Mouse (Mus musculus) neural tube, embryonic 15.5 days (tissue): ENCODE measurements around the gene Chga. TPM values are rescaled to one million over a fixed set of nuclear protein-coding genes. Genes with fewer than 3 reads are reported as not detected.

Experiments
- ATAC-seq: fragments of 200-750 bp; cut with Nextera tagmentation; 2 replicates; pipeline ENCODE4 v1.8.0; 2017; ENCODE audit warnings: mild to moderate bottlenecking, moderate TSS enrichment, moderate library complexity; ENCODE audit not compliant: low FRiP score
- H3K27ac ChIP-seq: fragments of 300-500 bp; sonication (generic); replicated peaks from 2 replicates; pipeline ENCODE4 v1.5.1; 2015; ENCODE audit warnings: mild to moderate bottlenecking, inconsistent platforms
- H3K27me3 ChIP-seq: fragments of 300-500 bp; sonication (generic); replicated peaks from 2 replicates; pipeline ENCODE4 v1.6.1; 2015; ENCODE audit warnings: inconsistent platforms
- H3K36me3 ChIP-seq: fragments of 300-500 bp; sonication (generic); 2 replicates; pipeline ENCODE4 v1.6.1; 2015; ENCODE audit warnings: inconsistent platforms
- H3K4me1 ChIP-seq: fragments of 300-500 bp; sonication (generic); 2 replicates; pipeline ENCODE4 v1.6.1; 2015; ENCODE audit warnings: inconsistent platforms
- H3K4me2 ChIP-seq: fragments of 300-500 bp; sonication (generic); 2 replicates; pipeline ENCODE4 v1.6.1; 2015; ENCODE audit warnings: inconsistent platforms, mild to moderate bottlenecking, moderate library complexity
- H3K4me3 ChIP-seq: fragments of 300-500 bp; sonication (generic); replicated peaks from 2 replicates; pipeline ENCODE4 v1.5.1; 2015; ENCODE audit warnings: mild to moderate bottlenecking, inconsistent platforms
- H3K9ac ChIP-seq: fragments of 300-500 bp; sonication (generic); replicated peaks from 2 replicates; pipeline ENCODE4 v1.6.1; 2015; ENCODE audit warnings: mild to moderate bottlenecking, inconsistent platforms
- H3K9me3 ChIP-seq: fragments of 300-500 bp; sonication (generic); replicated peaks from 2 replicates; pipeline ENCODE4 v1.6.1; 2016; ENCODE audit warnings: inconsistent platforms
- WGBS: fragments of 180-500 bp; shearing (Covaris S2); methylation state at CpG from one replicate; pipeline ENCODE4 v1.1.7; 2015; ENCODE audit warnings: mixed read lengths; 5-methylcytosine and 5-hydroxymethylcytosine counted together
- polyA plus RNA-seq: library from polyadenylated mRNA; unstranded; fragments of >200 nt; fragmentation: Nextera tagmentation; extraction: Ambion mirVana; gene quantifications from 2 replicates; pipeline ENCODE4 v1.2.1, GENCODE M21; 2015

Chga gene
- polyA plus RNA-seq, 1 experiment from 2014 or later: 204 TPM

- H3K4me2 ChIP-seq: no peak overlapping the region
- no peaks in the 10 kb centered on the region for H3K27me3 ChIP-seq
- no peaks in the 10 kb centered on the region for H3K9me3 ChIP-seq
- H3K9ac ChIP-seq: no peak overlapping the region
- no peak for ATAC-seq
- no peaks in the 10 kb centered on the region for H3K4me1 ChIP-seq
- H3K27ac ChIP-seq: no peak overlapping the region
- H3K4me3 ChIP-seq: no peak overlapping the region
- 89% methylated on average over 6 of the region's 6 CpGs for WGBS
- H3K36me3 ChIP-seq: peaks cover 9% of the 10 kb centered on the region
Observed at GRCm38 (mm10) chr12:102565086-102565485, 10.3 kb downstream of the Chga start.

- no peaks in the 10 kb centered on the region for H3K4me1 ChIP-seq
- H3K36me3 ChIP-seq: peaks cover 10% of the 10 kb centered on the region
- no peaks in the 10 kb centered on the region for H3K9me3 ChIP-seq
- no peak overlapping the region for H3K4me2 ChIP-seq
- no peak overlapping the region for H3K4me3 ChIP-seq
- H3K27me3 ChIP-seq: no peaks in the 10 kb centered on the region
- no peak for ATAC-seq
- H3K27ac ChIP-seq: no peak overlapping the region
- no peak overlapping the region for H3K9ac ChIP-seq
- 70% methylated on average over 2 of the region's 2 CpGs for WGBS
Observed at GRCm38 (mm10) chr12:102566951-102567350, 12.2 kb downstream of the Chga start.

- H3K36me3 ChIP-seq: peaks cover 19% of the 10 kb centered on the region
- H3K9ac ChIP-seq: no peak overlapping the region
- H3K4me2 ChIP-seq: no peak overlapping the region
- no peak overlapping the region for H3K4me3 ChIP-seq
- H3K27me3 ChIP-seq: no peaks in the 10 kb centered on the region
- no peaks in the 10 kb centered on the region for H3K9me3 ChIP-seq
- no peak overlapping the region for H3K27ac ChIP-seq
- WGBS: 78% methylated on average over 7 of the region's 7 CpGs
- ATAC-seq: no peak
- no peaks in the 10 kb centered on the region for H3K4me1 ChIP-seq
Observed at GRCm38 (mm10) chr12:102568219-102568618, 13.4 kb downstream of the Chga start.

GRCm38 (mm10) chr12:102570111-102570510 is 15.3 kb downstream of the Chga start:
- Histone ChIP-seq H3K9ac (no peak overlapping the region), H3K4me2 (no peak overlapping the region), H3K36me3 (peaks cover 27% of the 10 kb centered on the region), H3K27me3 (no peaks in the 10 kb centered on the region), H3K27ac (no peak overlapping the region), H3K9me3 (no peaks in the 10 kb centered on the region), H3K4me1 (no peaks in the 10 kb centered on the region), H3K4me3 (no peak overlapping the region)
- ATAC-seq: no peak
- 83% methylated on average over 13 of the region's 13 CpGs for WGBS

GRCm38 (mm10) chr12:102570734-102571133 is 16.0 kb downstream of the Chga start:
- H3K9me3 ChIP-seq: no peaks in the 10 kb centered on the region
- H3K4me1 ChIP-seq: no peaks in the 10 kb centered on the region
- WGBS: 71% methylated on average over 5 of the region's 5 CpGs
- peaks cover 25% of the 10 kb centered on the region for H3K36me3 ChIP-seq
- no peak overlapping the region for H3K9ac ChIP-seq
- no peak overlapping the region for H3K4me2 ChIP-seq
- H3K4me3 ChIP-seq: no peak overlapping the region
- H3K27ac ChIP-seq: no peak overlapping the region
- H3K27me3 ChIP-seq: no peaks in the 10 kb centered on the region
- ATAC-seq: no peak

GRCm38 (mm10) chr12:102571666-102572065 is 16.9 kb downstream of the Chga start:
- H3K27ac ChIP-seq: no peak overlapping the region
- peaks cover 22% of the 10 kb centered on the region for H3K36me3 ChIP-seq
- 91% methylated on average over 9 of the region's 9 CpGs for WGBS
- H3K4me1 ChIP-seq: no peaks in the 10 kb centered on the region
- H3K4me3 ChIP-seq: no peak overlapping the region
- H3K4me2 ChIP-seq: no peak overlapping the region
- no peaks in the 10 kb centered on the region for H3K27me3 ChIP-seq
- H3K9ac ChIP-seq: no peak overlapping the region
- no peak for ATAC-seq
- no peaks in the 10 kb centered on the region for H3K9me3 ChIP-seq

- Histone ChIP-seq H3K27me3 (no peaks in the 10 kb centered on the region), H3K4me2 (no peak overlapping the region), H3K36me3 (peaks cover 32% of the 10 kb centered on the region), H3K4me3 (no peak overlapping the region), H3K9ac (no peak overlapping the region), H3K27ac (no peak overlapping the region), H3K9me3 (no peaks in the 10 kb centered on the region), H3K4me1 (no peaks in the 10 kb centered on the region)
- WGBS: 72% methylated on average over 7 of the region's 7 CpGs
- ATAC-seq: no peak
Observed at GRCm38 (mm10) chr12:102573036-102573435, 18.3 kb downstream of the Chga start.

- whole genome bisulfite sequencing: 85% methylated on average over 5 of the region's 5 CpGs
- no peak overlapping the region for H3K4me2 ChIP-seq
Observed at GRCm38 (mm10) chr12:102575541-102576329, 21.0 kb downstream of the Chga start.

GRCm38 (mm10) chr12:102576659-102577398 is 22.1 kb downstream of the Chga start:
- Histone ChIP-seq H3K4me1 (no peaks in the 10 kb centered on the region), H3K9me3 (no peaks in the 10 kb centered on the region), H3K36me3 (peaks cover 33% of the 10 kb centered on the region), H3K4me2 (no peak overlapping the region), H3K27ac (no peak overlapping the region), H3K4me3 (no peak overlapping the region), H3K27me3 (no peaks in the 10 kb centered on the region), H3K9ac (no peak overlapping the region)
- 76% methylated on average over 10 of the region's 10 CpGs for WGBS
- no peak for ATAC-seq

More at GRCm38 (mm10) chr12:102575541-102576329, 21.0 kb downstream of the Chga start:
- peaks cover 33% of the 10 kb centered on the region for H3K36me3 ChIP-seq
- H3K4me1 ChIP-seq: no peaks in the 10 kb centered on the region
- no peaks in the 10 kb centered on the region for H3K27me3 ChIP-seq
- no peak overlapping the region for H3K27ac ChIP-seq
- H3K9ac ChIP-seq: no peak overlapping the region
- H3K9me3 ChIP-seq: no peaks in the 10 kb centered on the region
- ATAC-seq: no peak
- H3K4me3 ChIP-seq: no peak overlapping the region

GRCm38 (mm10) chr12:102579041-102579440 is 24.3 kb downstream of the Chga start:
- ATAC-seq: peak; percentile 57; the same call in 1 of the 2 replicates
- Histone ChIP-seq H3K9me3 (no peaks in the 10 kb centered on the region), H3K27ac (no peak overlapping the region), H3K4me2 (no peak overlapping the region), H3K36me3 (peaks cover 32% of the 10 kb centered on the region), H3K4me1 (peaks cover 4% of the 10 kb centered on the region; the same call in 1 of the 2 replicates), H3K27me3 (no peaks in the 10 kb centered on the region), H3K9ac (no peak overlapping the region), H3K4me3 (no peak overlapping the region)
- 72% methylated on average over 6 of the region's 6 CpGs for WGBS

GRCm38 (mm10) chr12:102581579-102582196 is 26.9 kb downstream of the Chga start:
- peaks cover 36% of the 10 kb centered on the region for H3K36me3 ChIP-seq
- ATAC-seq: no peak
- no peaks in the 10 kb centered on the region for H3K27me3 ChIP-seq
- no peak overlapping the region for H3K27ac ChIP-seq
- H3K4me3 ChIP-seq: no peak overlapping the region
- H3K9me3 ChIP-seq: no peaks in the 10 kb centered on the region
- H3K4me2 ChIP-seq: no peak overlapping the region
- H3K4me1 ChIP-seq: peaks cover 4% of the 10 kb centered on the region; the same call in 1 of the 2 replicates
- 70% methylated on average over 5 of the region's 5 CpGs for WGBS
- H3K9ac ChIP-seq: no peak overlapping the region
